Mouse (Mus musculus) frontal cortex, adult 2 months (tissue): ENCODE measurements around the gene Wnt4. TPM values are rescaled to one million over a fixed set of nuclear protein-coding genes. Genes with fewer than 3 reads are reported as not detected.

Source experiments
- DNase-seq, 2 experiments: peaks; one replicate each; pipeline ENCODE4 v3.0.0; 2022; ENCODE audit warnings: low spot score in 1 of 2; ENCODE audit errors: extremely low spot score in 1 of 2
- polyA plus RNA-seq: library from polyadenylated mRNA; depleted of rRNA; stranded (reverse); fragments of >200 nt; gene quantifications from 2 replicates; pipeline ENCODE4 v1.2.3, GENCODE M21; 2012

Wnt4 gene
- polyA plus RNA-seq, 1 experiment = 8.7 TPM

- DNase-seq = no peak
Observed at GRCm38 (mm10) chr4:137278144-137279040, 1.1 kb downstream of the Wnt4 start.

- no peak for DNase-seq
Observed at GRCm38 (mm10) chr4:137279346-137279745, 2.1 kb downstream of the Wnt4 start.

DNA sequence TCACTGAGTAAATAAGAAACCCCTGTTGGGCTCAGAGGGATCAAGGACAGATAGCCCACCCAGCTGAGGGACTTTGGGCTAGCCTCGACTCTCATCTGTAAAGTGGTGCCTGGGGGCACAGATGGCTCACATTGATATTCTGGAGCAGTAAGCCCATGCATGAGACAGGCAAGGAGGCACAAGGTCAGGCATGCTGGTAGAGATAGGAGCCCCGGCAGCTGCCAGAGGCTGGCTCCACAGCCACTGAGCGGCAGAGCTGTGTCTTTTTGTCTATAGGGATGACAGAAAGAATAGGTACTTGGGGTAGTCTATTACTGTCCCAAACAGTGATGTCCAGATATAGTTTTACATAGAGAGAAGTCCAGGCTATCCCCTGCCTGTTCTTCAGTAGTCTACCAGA, 4.0 kb downstream of the Wnt4 start:
- no peak for DNase-seq

- no peak for DNase-seq
Observed at GRCm38 (mm10) chr4:137282122-137282521, 4.8 kb downstream of the Wnt4 start.

DNA sequence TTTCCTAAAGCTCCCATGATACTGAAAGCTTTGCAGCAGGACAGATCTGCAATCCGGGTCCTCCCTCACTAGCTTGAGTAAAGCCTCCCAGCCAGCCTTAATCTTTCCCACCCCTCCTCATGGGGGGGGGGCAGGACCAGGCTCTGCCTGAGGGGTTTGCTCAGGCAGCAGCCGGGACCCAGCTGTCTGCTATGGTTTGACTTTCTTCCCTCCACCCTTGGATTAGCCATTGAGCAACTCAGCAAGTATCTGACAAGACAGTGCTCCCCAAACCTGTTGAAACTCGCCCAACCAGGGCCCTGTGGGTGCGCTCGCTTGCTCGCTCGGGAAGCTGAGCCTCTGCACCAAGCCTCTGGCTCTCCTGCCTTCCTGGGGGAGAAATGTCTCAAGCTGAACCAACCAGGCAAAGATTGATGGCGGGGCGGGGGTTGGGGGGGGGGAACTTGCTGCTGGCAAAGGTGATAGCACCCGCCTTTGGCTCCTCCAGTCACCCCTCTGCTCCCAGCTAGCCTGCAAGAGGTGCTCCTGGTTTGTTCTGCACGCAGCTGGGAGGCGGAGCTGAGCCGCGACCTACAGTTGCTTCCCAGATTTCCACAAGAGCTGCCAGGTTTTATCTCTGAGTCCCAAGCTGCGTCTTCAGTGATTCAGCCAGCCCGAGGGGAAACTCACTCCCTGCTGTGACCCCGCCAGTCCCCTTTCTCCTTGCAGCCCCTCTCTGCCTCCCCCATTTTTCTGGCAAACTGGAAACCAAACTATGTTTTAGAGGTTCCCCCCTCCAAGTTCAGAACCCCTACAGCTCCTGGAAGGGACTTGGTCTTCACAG, 5.5 kb downstream of the Wnt4 start:
- no peak for DNase-seq

DNA sequence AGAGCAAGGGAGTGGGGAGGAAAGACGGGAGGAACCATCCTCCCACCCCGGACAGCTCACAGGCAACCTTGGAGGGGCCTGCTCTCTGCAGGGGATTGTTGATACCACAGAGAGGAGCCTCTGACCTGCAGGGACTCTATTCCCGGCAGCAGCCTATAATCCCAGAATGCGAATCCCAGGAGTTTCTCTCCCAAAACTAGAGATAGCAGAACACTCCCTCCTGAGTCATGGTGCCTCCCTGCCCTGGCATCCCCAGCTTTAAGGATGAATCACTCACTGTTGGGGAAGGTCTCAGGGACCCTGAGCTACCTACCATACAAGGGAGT, 6.1 kb downstream of the Wnt4 start:
- DNase-seq = no peak

DNA sequence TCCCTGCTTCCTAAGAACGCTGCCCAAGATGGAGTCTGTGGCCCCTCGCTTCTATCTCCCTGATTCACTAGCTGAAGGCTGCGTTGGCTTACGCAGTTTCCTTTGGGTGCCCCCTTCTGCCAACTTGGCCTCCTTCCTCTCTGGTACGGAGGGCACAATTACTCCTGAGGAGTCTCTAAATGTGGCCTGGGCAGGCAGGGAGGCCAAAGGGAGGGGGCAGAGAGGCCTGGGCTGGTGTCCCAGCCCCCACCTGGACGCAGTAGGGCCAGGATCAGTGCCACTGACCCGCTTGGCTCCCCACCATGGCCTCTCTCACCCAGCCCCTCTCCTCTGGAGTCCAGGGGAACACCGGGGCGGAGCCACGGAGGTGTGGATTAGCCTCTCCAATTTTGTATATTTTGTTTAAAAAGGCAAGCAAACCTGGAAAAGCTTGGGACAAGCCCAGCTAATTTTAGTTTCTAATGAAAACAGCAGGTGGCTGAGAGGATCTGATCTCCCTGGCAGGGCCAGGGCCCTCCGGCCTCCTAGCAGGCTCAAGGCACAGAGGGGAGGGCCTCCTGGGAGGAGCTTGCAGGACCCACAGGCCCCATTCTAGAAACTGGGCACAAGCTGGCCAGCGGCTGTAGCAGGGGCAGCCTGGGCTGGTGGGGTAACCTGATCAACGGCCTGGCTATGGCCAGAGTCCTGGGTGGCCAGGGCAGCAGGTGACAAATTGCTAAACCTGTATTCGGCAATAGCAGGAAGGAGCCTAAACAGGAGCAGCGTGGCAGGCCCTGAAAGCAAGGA, 8.8 kb downstream of the Wnt4 start:
- DNase-seq = no peak

DNA sequence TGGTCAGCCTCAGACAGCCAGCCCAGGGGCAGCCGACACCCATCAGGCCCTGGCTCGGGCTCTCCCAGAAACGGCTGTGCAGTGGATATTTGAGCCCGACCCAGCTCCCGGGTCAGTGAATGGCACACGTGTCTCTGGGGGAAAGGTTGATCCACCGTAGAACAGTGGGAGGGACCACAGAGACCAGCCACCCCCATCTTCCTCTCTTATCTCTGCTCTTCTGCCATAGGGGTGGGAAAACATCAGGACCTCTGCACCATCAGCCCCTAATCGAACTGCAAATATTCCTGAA, 9.3 kb downstream of the Wnt4 start:
- DNase-seq = no peak

DNA sequence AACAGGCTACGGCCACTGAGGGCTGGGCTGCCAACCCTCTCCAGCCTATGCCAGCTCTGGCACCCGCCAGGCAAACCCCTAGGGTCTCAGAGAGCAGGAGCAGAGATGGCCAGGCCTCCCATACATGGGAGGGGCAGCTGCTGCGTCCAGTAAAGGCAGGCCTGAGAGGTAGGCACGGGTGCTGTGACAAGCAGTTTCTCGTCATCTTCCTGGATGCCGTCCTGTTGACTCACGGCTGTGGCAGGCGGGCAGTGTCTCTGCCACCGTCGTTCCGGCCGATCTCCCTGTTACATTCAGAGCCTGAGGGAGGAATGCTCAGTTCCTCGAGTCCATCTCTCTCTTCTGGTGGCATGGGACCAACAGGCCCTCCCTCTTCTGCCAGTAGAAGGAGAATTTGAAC, 9.9 kb downstream of the Wnt4 start:
- DNase-seq = no peak

GRCm38 (mm10) chr4:137287818-137288217, 10.5 kb downstream of the Wnt4 start:
- DNase-seq = peak in 1 of 2 experiments; percentile 58

DNA sequence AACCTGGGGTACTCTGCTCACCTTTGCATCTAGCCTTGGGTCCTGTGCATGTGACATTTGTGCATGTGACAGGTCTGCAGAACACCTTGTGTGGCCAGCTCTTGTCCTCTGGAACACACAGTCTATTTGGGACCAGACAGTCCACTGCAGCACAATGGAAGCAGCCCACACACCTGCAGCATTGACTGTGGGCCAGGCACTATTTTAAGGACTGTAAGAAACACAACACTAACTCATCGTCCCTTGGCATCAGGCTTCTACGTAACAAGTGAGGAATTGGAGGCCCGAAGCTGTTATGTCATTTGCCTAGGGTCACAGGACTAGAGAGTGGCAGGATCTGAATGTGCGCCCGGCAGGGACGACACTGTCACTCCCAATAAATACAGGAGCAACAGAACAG, 12.4 kb downstream of the Wnt4 start:
- no peak for DNase-seq

DNA sequence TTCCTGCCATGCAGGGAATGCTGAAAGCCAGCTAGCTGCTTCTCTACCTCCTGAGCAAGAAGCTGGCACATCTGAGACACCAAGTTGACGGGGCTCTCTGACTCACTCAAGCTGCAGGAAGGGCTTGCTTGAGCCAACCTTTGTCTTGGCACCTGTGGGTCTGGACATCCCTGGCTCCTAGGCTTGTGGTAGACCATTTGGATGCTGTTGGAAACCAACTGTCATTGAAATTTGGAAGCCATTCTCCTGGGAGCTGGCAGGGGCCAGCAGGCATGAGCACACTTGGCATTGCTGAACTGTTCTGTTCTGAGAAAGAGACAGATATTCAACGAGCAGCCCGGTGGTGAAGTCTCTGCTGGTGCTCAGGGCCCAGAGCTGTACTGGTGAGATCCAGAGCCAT, 13.0 kb downstream of the Wnt4 start:
- no peak for DNase-seq

GRCm38 (mm10) chr4:137292625-137293024, 15.3 kb downstream of the Wnt4 start:
- no peak for DNase-seq

GRCm38 (mm10) chr4:137294032-137294431, 16.7 kb downstream of the Wnt4 start:
- no peak for DNase-seq

DNA sequence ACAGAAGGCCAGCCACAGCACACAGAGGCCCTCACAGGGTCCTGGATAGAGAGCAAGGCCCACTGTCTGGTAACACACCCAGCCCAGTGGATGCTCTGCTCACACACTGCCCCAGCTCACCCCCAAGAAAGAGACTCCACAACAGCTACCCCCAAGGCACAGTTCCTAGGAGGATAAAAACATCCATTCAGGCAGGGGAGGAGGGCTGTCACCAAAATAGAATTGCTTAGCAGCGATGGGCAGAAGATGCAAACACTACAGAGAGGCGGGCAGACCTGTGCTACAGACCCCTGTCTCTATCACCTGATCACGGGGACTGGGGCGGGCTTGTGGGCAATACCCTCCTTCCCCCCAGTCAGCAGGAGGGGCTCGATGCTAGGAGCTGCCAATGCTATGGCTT, 17.2 kb downstream of the Wnt4 start:
- peak in 1 of 2 experiments; percentile 52 for DNase-seq

- DNase-seq = peak in 1 of 2 experiments; percentile 66
Observed at GRCm38 (mm10) chr4:137294951-137295350, 17.7 kb downstream of the Wnt4 start.

- DNase-seq = peak in 1 of 2 experiments; percentile 74
Observed at GRCm38 (mm10) chr4:137297611-137298010, 20.3 kb downstream of the Wnt4 start.

GRCm38 (mm10) chr4:137298406-137298805, 21.1 kb downstream of the Wnt4 start:
- no peak for DNase-seq

GRCm38 (mm10) chr4:137300227-137300626, 22.9 kb downstream of the Wnt4 start:
- no peak for DNase-seq

GRCm38 (mm10) chr4:137301635-137302034, 24.3 kb downstream of the Wnt4 start:
- DNase-seq = no peak

DNA sequence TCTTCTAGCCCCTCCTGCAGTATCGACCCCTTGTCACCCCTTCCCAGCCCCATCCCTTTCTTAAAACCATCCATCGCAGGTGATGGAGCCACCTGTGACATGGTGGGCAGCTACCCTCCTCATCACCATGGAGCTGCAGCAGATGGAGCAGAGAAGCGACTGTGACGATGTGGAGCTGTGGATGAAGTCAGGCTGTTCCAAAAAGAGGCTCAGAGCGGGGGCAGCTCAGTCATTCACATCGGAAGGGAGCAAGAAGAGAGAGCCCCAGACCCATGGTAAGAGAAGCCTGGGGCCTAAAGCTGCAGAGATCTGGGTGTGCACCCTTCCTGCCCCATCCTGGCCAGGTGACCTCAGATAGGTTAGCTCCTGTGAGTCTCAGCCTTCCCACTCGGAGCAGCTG, 26.8 kb downstream of the Wnt4 start:
- DNase-seq = peak in 1 of 2 experiments; percentile 36
